Mouse (Mus musculus) urinary bladder, adult 18-20 months (tissue): ENCODE data around the gene Atp13a3.

Source experiments
- DNase-seq, 2 experiments: peaks; one replicate each; pipeline ENCODE4 v3.0.0; 2022; ENCODE audit warnings: low spot score in 2 of 2, mixed read lengths in 2 of 2

Atp13a3 gene

DNA sequence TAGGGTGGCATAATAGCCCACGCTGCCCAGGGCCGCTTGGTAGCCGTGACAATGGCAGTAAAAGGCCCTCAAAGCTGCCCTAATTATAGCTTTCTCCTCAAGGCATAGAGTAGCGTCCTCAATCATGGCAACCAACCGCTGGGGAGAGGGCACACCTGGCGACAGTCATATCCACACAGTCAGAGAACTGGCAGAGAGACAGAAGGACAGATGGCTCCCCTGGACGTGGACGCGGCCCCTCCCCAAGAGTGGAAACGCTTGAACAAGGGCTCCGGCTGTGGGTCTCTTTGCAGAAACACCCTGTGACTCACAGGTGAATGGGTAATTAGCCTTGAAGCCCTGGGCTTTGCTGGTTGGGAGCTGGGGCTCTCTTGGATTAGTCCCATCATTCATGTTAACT, 127.4 kb downstream of the Atp13a3 start:
- DNase-seq = no peak

DNA sequence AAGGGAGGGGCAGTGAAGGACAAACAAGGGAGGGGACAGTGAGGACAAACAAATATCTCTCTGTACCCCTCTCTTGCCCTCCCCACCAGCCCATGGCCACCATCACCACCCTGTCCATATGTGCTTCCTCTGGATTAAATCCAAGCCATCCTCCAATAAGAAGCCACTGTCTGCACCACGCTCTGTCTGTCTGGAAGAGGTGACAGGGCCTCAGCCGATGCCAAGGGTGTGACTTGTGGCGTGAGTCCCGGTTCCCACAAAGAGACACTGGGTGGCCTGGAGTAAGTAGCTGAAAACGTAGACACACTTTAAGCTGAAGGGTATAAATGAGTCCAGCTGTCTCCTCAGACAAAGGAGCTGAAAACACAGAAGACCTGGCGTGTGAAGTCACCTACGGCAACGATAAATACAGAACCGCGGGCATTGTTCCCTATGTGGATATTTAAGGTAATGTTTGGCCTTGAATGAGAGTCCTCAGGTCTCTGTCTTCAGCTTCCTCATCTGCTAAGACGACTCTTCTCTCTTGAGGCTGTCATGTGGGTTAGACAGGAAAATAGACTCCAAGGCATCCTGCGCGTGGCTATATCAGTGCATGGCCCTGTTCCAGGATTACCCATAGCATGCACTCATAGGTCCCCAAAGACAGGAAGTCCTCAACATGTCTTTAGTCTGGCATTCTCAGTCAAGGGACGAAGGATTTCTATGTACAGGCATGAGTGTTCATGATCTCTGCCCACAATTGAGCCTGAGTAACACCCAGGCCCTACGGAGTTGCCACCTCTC, 130.0 kb downstream of the Atp13a3 start:
- DNase-seq = no peak

DNA sequence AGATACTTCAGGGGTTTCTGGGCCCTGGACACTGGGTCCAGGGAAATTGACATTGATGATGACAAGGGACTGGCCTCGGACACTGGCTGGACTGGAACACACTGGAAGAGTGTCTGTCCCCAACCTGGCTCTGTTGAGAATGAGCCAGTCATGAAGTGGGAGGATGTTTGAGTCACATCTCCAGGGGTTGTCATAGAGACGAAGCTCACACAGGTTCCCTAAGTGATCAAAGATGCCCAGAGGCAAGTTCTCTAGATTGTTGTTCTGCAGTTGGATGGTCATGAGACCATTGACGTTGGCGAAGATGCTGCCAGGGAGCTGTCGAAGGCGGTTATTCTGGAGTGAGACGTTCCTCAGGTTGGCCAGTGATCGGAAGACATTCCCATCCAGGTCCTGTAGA, 132.7 kb downstream of the Atp13a3 start:
- no peak for DNase-seq

DNA sequence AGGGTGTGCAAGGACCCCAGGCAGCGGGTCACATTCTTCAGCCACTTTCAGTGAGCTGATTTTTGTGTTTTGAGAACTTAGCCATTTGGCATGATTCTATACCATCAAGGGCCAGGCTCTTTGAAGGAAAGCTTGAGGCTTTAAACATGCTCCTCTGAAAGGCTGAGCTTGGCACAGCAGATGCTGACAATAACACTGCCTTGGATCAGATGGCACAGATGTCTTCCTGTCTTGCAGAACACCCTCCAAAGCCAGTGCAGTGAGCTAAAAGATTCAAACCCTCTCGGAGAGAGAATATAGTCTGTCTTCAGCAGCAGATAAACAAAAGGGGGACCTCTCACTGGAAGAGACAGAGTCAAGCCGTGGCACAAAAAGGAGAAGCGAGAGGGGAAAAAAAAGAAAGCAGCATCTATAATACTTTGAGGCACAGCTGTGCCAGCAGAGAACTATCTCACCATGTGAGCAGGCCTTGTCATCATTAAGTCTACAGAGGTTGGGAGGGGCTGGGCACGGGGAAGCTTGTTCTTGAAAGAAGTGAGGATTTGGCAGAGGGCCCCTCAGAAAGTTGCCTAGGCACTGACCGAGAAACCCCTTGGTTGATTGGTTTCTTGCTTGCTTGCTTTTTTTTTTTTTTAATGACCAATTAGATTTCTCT, 133.7 kb downstream of the Atp13a3 start:
- DNase-seq = no peak

GRCm38 (mm10) chr16:30271223-30271761, 134.5 kb downstream of the Atp13a3 start:
- DNase-seq = no peak

DNA sequence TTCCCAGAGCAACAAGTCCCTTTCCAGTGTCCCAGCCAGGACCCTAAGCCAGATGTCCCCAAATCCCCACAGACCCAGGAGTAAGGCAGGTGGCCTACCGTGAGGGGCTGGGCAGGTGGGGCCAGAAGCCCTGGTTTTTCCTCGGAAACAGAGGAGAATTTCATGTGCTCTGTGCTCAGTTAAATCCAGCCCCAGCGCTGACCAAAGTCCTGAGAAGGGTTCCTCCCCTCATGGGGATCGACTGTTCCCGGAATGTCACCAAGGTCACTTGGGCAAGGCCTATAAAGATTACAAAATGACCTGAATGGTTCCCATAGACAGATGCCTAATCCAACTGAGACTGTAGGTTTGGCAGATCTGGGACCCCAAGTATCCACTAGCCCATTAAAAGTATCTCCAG, 138.4 kb downstream of the Atp13a3 start, which contains the start of gene Cpn2:
Gene Cpn2 (minus strand): TSS at position 141 of the 400 bp plus-strand sequence.
- no peak for DNase-seq

DNA sequence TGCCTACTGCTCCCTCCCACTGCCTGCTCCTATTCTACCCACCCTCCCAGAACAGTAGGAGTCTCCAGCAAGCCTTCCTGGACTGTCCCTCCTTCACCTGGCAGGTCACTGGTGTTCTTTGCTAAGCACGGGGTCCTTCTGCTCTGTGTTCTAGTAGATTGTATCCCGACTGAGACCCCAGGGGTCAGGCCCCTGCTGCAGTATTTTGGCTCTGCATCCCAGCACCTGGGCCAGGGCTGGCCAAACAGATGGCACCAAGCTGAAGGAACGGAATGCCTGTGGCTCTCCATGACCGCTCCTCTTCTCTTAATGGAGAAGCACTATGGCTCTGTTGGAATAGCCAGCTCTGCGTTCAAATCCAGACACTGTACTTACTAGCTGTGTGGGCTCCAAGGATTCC, 139.2 kb downstream of the Atp13a3 start:
- no peak for DNase-seq

DNA sequence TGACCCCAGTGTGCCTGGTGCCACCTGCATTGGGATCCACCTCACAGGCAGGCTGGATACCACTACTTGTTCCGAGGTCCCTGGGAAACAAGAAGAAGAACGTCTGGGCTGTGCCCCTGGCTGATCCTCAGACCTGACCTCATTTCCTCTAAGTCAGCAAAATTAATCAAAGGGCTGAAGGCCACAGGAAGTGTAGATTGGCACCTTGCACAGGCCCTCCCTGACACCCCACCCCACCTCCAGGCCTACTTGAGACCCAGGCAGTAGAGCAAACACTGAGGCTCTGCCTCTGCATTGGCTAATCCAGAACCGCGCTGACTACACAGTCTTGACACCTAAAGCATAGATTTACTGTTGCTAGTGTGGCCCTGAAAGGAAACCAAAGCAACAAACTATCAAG, 140.2 kb downstream of the Atp13a3 start:
- DNase-seq = no peak

DNA sequence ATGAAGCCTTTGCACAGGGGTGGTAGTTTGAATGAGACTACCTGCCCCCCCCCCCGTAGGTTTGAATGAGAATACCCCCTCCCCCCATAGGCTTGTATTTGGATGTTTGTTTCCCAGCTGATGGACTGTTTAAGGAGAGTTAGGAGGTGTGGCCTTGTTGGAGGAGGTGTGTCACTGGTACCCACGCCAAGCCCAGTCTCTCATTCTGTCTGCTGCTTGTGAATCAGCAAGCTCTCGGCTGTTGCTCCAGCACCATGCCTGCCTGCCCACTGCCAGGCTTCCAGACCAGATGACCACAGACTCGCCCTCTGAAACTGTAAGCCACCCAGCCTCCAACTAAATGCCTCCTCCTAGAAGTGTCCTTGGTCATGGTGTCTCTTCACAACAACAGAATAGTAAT, 142.6 kb downstream of the Atp13a3 start:
- no peak for DNase-seq

GRCm38 (mm10) chr16:30262664-30263063, 143.1 kb downstream of the Atp13a3 start:
- peak; percentile 20 to 52 for DNase-seq
